Mouse (Mus musculus): Measurements from ENCODE around the gene Sgcd. TPM values are rescaled to one million over a fixed set of nuclear protein-coding genes. Genes with fewer than 3 reads are reported as not detected.
A peak's percentile ranks its signal among the peaks of the same experiment; 100 is the strongest.

The Sgcd gene
- polyA plus RNA-seq, 1 experiment, result 52.2 TPM

- TF ChIP-seq POLR2A (IDR thresholded peaks at IDR 0.05; ENCODE audit: low read depth, low read length) (no peak), CTCF (IDR thresholded peaks at IDR 0.05; ENCODE audit: borderline replicate concordance, insufficient read depth, low read length) (no peak)
- Histone ChIP-seq H3K4me3 (ENCODE audit: insufficient read depth, low read length) (no peak overlapping the region), H3K27ac (ENCODE audit: insufficient read depth, low read length) (no peak overlapping the region), H3K4me1 (ENCODE audit: control insufficient read depth, insufficient read depth, low read length) (0 out of 2 replicates have a peak, but pooled peaks cover 3% of the 10 kb centered on the region)
Measured at GRCm38 (mm10) chr11:47132410-47132809, 856.4 kb downstream of the Sgcd start.

DNA sequence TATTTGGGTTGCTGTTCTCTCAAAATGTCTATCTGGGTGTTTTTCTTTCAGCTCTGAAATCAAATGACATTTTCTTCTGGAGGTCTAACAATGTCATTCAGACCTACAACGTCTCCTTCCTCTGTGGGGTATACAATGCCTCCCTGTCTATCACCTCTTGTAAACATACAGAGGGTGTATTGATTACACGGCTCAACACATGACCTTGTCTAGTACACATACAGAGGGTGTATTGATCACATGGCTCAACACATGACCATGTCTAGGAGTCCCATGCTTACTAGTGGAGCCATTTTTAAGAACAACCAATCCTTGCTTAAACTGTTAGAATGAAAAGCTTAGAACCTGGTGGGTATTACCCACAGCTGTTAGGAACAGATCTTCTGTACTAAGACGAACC lies 858.3 kb downstream of the Sgcd start:
- Histone ChIP-seq H3K4me3 (ENCODE audit: insufficient read depth, low read length) (no peak overlapping the region), H3K27ac (ENCODE audit: insufficient read depth, low read length) (no peak overlapping the region), H3K4me1 (ENCODE audit: control insufficient read depth, insufficient read depth, low read length) (0 out of 2 replicates have a peak, but pooled peaks cover 3% of the 10 kb centered on the region)
- no peak for TF ChIP-seq CTCF (IDR thresholded peaks at IDR 0.05; ENCODE audit: borderline replicate concordance, insufficient read depth, low read length)
- TF ChIP-seq POLR2A (IDR thresholded peaks at IDR 0.05; ENCODE audit: low read depth, low read length), result no peak

DNA sequence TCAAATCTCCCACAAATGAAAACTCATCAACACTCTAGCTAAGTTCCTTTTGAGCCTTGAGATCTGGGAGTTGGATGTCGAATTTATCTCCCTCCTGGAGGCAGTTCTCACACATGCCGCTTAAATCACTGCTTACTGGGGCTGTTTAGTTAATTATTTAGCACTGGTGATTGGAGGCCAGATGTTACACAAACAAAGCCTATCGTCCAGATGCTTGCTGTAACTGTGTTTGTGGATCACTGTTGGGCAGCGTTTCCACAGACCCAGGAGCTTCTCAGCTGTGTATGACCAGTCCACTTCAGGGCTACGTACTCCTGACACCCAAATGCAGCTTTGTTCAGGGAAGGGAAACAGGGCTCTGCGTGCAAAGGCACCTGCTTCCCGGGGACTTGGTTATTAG lies 858.8 kb downstream of the Sgcd start:
- TF ChIP-seq POLR2A (IDR thresholded peaks at IDR 0.05; ENCODE audit: low read depth, low read length), result no peak
- Histone ChIP-seq H3K4me3 (ENCODE audit: insufficient read depth, low read length) (no peak overlapping the region), H3K27ac (ENCODE audit: insufficient read depth, low read length) (peak overlapping the region; percentile 91; the same call in 1 of the 2 replicates)

DNA sequence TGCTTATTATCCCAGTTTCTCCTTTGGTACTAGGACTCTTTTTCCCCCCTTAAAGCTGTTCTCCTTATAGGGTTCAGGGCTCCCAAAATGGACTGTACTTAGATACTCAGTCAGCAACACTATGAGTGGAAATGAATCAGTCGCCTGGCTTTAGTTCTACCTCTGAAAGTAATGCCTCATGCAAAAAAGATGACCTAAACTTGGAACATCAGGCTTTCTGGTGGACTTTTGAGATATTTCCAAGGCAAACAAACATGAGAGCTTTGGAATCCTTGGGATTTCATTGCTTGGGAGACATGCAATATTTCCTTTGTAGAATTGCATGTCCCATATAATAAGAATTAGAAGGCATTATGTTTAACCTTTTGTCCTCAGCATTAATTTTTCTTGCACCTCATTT lies 859.6 kb downstream of the Sgcd start:
- peak overlapping the region; percentile 91 for H3K27ac ChIP-seq (ENCODE audit: insufficient read depth, low read length)
- no peak for TF ChIP-seq POLR2A (IDR thresholded peaks at IDR 0.05; ENCODE audit: low read depth, low read length)
- no peak for TF ChIP-seq CTCF (IDR thresholded peaks at IDR 0.05; ENCODE audit: borderline replicate concordance, insufficient read depth, low read length)
- H3K4me3 ChIP-seq (ENCODE audit: insufficient read depth, low read length), result no peak overlapping the region
- 0 out of 2 replicates have a peak, but pooled peaks cover 3% of the 10 kb centered on the region for H3K4me1 ChIP-seq (ENCODE audit: control insufficient read depth, insufficient read depth, low read length)

More for the DNA sequence above, 858.8 kb downstream of the Sgcd start:
- 0 out of 2 replicates have a peak, but pooled peaks cover 3% of the 10 kb centered on the region for H3K4me1 ChIP-seq (ENCODE audit: control insufficient read depth, insufficient read depth, low read length)

GRCm38 (mm10) chr11:47128331-47128730 lies 860.4 kb downstream of the Sgcd start:
- TF ChIP-seq POLR2A (IDR thresholded peaks at IDR 0.05; ENCODE audit: low read depth, low read length), result no peak
- no peak for TF ChIP-seq CTCF (IDR thresholded peaks at IDR 0.05; ENCODE audit: borderline replicate concordance, insufficient read depth, low read length)
- Histone ChIP-seq H3K4me3 (ENCODE audit: insufficient read depth, low read length) (no peak overlapping the region), H3K27ac (ENCODE audit: insufficient read depth, low read length) (peak overlapping the region; percentile 91), H3K4me1 (ENCODE audit: control insufficient read depth, insufficient read depth, low read length) (0 out of 2 replicates have a peak, but pooled peaks cover 3% of the 10 kb centered on the region)

DNA sequence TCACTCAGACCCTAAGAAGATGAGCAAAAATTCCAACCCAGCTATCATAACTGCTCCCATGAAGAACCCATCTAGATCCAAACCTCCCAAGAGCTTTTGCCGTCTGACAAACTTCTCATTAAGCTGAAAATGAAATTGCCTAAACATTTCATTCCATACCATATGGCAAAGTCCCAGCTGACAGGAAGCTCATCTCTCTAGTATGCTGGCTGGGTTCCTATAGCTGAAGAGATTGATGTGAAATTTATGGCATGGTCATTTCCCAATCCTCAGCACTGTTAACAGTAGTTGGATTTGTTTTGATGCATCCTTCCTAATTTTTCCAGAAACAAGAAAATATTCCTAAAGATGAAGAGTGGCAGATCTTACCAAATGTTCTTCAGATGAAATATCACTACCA lies 867.9 kb downstream of the Sgcd start:
- H3K4me1 ChIP-seq (ENCODE audit: control insufficient read depth, insufficient read depth, low read length), result no peaks in the 10 kb centered on the region
- no peak overlapping the region for H3K4me3 ChIP-seq (ENCODE audit: insufficient read depth, low read length)
- no peak overlapping the region for H3K27ac ChIP-seq (ENCODE audit: insufficient read depth, low read length)
- no peak for TF ChIP-seq CTCF (IDR thresholded peaks at IDR 0.05; ENCODE audit: borderline replicate concordance, insufficient read depth, low read length)
- TF ChIP-seq POLR2A (IDR thresholded peaks at IDR 0.05; ENCODE audit: low read depth, low read length), result no peak

GRCm38 (mm10) chr11:47117896-47118295 lies 870.9 kb downstream of the Sgcd start:
- Histone ChIP-seq H3K4me1 (ENCODE audit: control insufficient read depth, insufficient read depth, low read length) (no peaks in the 10 kb centered on the region), H3K4me3 (ENCODE audit: insufficient read depth, low read length) (no peak overlapping the region)
- TF ChIP-seq CTCF (IDR thresholded peaks at IDR 0.05; ENCODE audit: borderline replicate concordance, insufficient read depth, low read length) (no peak), POLR2A (IDR thresholded peaks at IDR 0.05; ENCODE audit: low read depth, low read length) (no peak)

DNA sequence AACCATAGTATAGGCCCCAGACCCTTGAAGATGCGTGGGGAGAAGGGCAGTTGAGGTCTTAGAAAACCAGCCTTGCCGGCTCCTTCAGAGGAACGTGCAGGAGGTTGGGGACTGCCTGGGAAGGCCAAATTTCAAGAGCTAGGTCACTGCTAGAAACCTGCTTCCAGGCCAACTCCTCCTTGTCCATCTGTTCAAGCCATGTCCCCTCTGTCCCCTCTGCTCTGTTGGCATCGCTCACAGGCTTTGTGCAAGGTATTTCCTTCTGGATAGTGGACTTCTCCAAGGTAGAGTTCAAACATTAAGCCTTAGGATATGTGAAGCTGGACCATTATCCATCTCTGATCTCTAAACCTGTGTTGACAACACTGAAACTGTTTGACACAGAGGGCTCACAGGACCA lies 874.4 kb downstream of the Sgcd start:
- Histone ChIP-seq H3K27ac (ENCODE audit: insufficient read depth, low read length) (no peak overlapping the region), H3K4me1 (ENCODE audit: control insufficient read depth, insufficient read depth, low read length) (no peaks in the 10 kb centered on the region), H3K4me3 (ENCODE audit: insufficient read depth, low read length) (no peak overlapping the region)
- TF ChIP-seq CTCF (IDR thresholded peaks at IDR 0.05; ENCODE audit: borderline replicate concordance, insufficient read depth, low read length), result no peak

More at GRCm38 (mm10) chr11:47117896-47118295, 870.9 kb downstream of the Sgcd start:
- H3K27ac ChIP-seq (ENCODE audit: insufficient read depth, low read length), result no peak overlapping the region

GRCm38 (mm10) chr11:47113081-47113480 lies 875.7 kb downstream of the Sgcd start:
- TF ChIP-seq CTCF (IDR thresholded peaks at IDR 0.05; ENCODE audit: borderline replicate concordance, insufficient read depth, low read length), result no peak
- no peak for TF ChIP-seq POLR2A (IDR thresholded peaks at IDR 0.05; ENCODE audit: low read depth, low read length)
- Histone ChIP-seq H3K4me3 (ENCODE audit: insufficient read depth, low read length) (no peak overlapping the region), H3K4me1 (ENCODE audit: control insufficient read depth, insufficient read depth, low read length) (no peaks in the 10 kb centered on the region), H3K27ac (ENCODE audit: insufficient read depth, low read length) (no peak overlapping the region)

GRCm38 (mm10) chr11:47110314-47110713 lies 878.5 kb downstream of the Sgcd start:
- TF ChIP-seq CTCF (IDR thresholded peaks at IDR 0.05; ENCODE audit: borderline replicate concordance, insufficient read depth, low read length) (no peak), POLR2A (IDR thresholded peaks at IDR 0.05; ENCODE audit: low read depth, low read length) (no peak)
- no peak overlapping the region for H3K4me3 ChIP-seq (ENCODE audit: insufficient read depth, low read length)
- H3K27ac ChIP-seq (ENCODE audit: insufficient read depth, low read length), result no peak overlapping the region
- no peaks in the 10 kb centered on the region for H3K4me1 ChIP-seq (ENCODE audit: control insufficient read depth, insufficient read depth, low read length)

- no peaks in the 10 kb centered on the region for H3K4me1 ChIP-seq (ENCODE audit: control insufficient read depth, insufficient read depth, low read length)
- TF ChIP-seq POLR2A (IDR thresholded peaks at IDR 0.05; ENCODE audit: low read depth, low read length), result no peak
- TF ChIP-seq CTCF (IDR thresholded peaks at IDR 0.05; ENCODE audit: borderline replicate concordance, insufficient read depth, low read length), result no peak
- no peak overlapping the region for H3K4me3 ChIP-seq (ENCODE audit: insufficient read depth, low read length)
- no peak overlapping the region for H3K27ac ChIP-seq (ENCODE audit: insufficient read depth, low read length)
Measured at GRCm38 (mm10) chr11:47107661-47108060, 881.1 kb downstream of the Sgcd start.
